Mouse (Mus musculus) ES-E14 (cell line): ENCODE measurements at regions not wholly inside any gene's neighbourhood (a gene's known extent, or its start where the extent isn't known, plus 50 kb on each side); places are given as distances from the start of the nearest gene placed in this dataset.

Experiments
- DNase-seq: peaks from one replicate; pipeline ENCODE4 v3.0.0-alpha.2; 2013; ENCODE audit warnings: low read depth, low spot score
- H3K27ac ChIP-seq: 2 replicates; pipeline ENCODE4 v1.5.1; 2012; ENCODE audit warnings: low read depth, mild to moderate bottlenecking, low read length, moderate library complexity, mixed read lengths; ENCODE audit not compliant: poor library complexity, insufficient read depth, severe bottlenecking
- H3K36me3 ChIP-seq: 2 replicates; pipeline ENCODE4 v1.6.1; 2012; ENCODE audit warnings: mild to moderate bottlenecking, low read length, moderate library complexity, mixed read lengths; ENCODE audit not compliant: control insufficient read depth, poor library complexity, insufficient read depth, severe bottlenecking
- H3K4me1 ChIP-seq, 2 experiments: fragments of 150-350 bp in 1 of 2; sonication (generic) in 1 of 2; 2 replicates each; pipeline ENCODE4 v1.6.1; 2012; ENCODE audit warnings: low read length in 2 of 2, mild to moderate bottlenecking in 1 of 2, mixed read lengths in 1 of 2; ENCODE audit not compliant: control insufficient read depth in 2 of 2, insufficient read depth in 2 of 2, poor library complexity in 1 of 2
- H3K4me3 ChIP-seq, 2 experiments: fragments of 150-350 bp in 1 of 2; sonication (generic) in 1 of 2; 2 replicates each; pipeline ENCODE4 v1.5.1; 2012; ENCODE audit warnings: low read length in 2 of 2, low read depth in 1 of 2, mild to moderate bottlenecking in 1 of 2, mixed read lengths in 1 of 2; ENCODE audit not compliant: insufficient read depth in 1 of 2, poor library complexity in 1 of 2, severe bottlenecking in 1 of 2
- H3K9ac ChIP-seq: 2 replicates; pipeline ENCODE4 v1.6.1; 2012; ENCODE audit warnings: low read depth, mild to moderate bottlenecking, low read length, mixed read lengths; ENCODE audit not compliant: poor library complexity, insufficient read depth, severe bottlenecking
- H3K9me3 ChIP-seq: fragments of 150-350 bp; sonication (generic); 2 replicates; pipeline ENCODE4 v1.6.1; 2012; ENCODE audit warnings: low read depth, mild to moderate bottlenecking, low read length; ENCODE audit not compliant: control insufficient read depth, insufficient read depth
- CHD2 ChIP-seq: IDR thresholded peaks from 2 replicates; pipeline ENCODE4 v1.6.1; 2014; ENCODE audit warnings: mild to moderate bottlenecking, low read depth, low read length, inconsistent platforms
- HCFC1 ChIP-seq: IDR thresholded peaks from 2 replicates; pipeline ENCODE4 v1.6.1; 2012; ENCODE audit warnings: low read length, inconsistent platforms, borderline replicate concordance; ENCODE audit not compliant: insufficient read depth
- MAFK ChIP-seq: IDR thresholded peaks from 2 replicates; pipeline ENCODE4 v1.6.1; 2014; ENCODE audit warnings: mild to moderate bottlenecking, low read depth, low read length, inconsistent platforms; ENCODE audit not compliant: insufficient read depth
- ZC3H11A ChIP-seq: IDR thresholded peaks from 2 replicates; pipeline ENCODE4 v1.6.1; 2012; ENCODE audit warnings: low read depth, mild to moderate bottlenecking, inconsistent platforms, low read length, borderline replicate concordance
- ZNF384 ChIP-seq: IDR thresholded peaks from 2 replicates; pipeline ENCODE4 v1.6.1; 2012; ENCODE audit warnings: low read depth, low read length, inconsistent platforms
- in situ Hi-C, 2 experiments: fragments of 600-800 bp; cut with MboI; formaldehyde crosslinking; loops; one replicate each; pipeline ENCODE4 v1.15.1; 2025; ENCODE audit warnings: low sequenced_read_pairs in 2 of 2, inconsistent platforms in 1 of 2; ENCODE audit not compliant: unreplicated experiment in 2 of 2

- no peaks in the 10 kb centered on the region for H3K4me1 ChIP-seq
- in situ Hi-C loops: no loop called here
- TF ChIP-seq CHD2 (no peak), ZC3H11A (no peak), ZNF384 (no peak), HCFC1 (no peak), MAFK (no peak)
- H3K9me3 ChIP-seq: no peaks in the 10 kb centered on the region
- no peak for DNase-seq
- no peak overlapping the region for H3K4me3 ChIP-seq
- no peak overlapping the region for H3K9ac ChIP-seq
- no peak overlapping the region for H3K27ac ChIP-seq
- H3K36me3 ChIP-seq: no peaks in the 10 kb centered on the region
Observed at GRCm38 (mm10) chr2:178670952-178671351, 240.6 kb downstream of the Cdh26 start.

GRCm38 (mm10) chr2:178673621-178674020, 243.3 kb downstream of the Cdh26 start:
- TF ChIP-seq MAFK: no peak
- TF ChIP-seq ZC3H11A: no peak
- H3K36me3 ChIP-seq: no peaks in the 10 kb centered on the region
- no peak overlapping the region for H3K27ac ChIP-seq
- H3K4me1 ChIP-seq: no peaks in the 10 kb centered on the region
- no peaks in the 10 kb centered on the region for H3K9me3 ChIP-seq
- in situ Hi-C loops: no loop called here
- no peak overlapping the region for H3K9ac ChIP-seq
- no peak for DNase-seq
- H3K4me3 ChIP-seq: no peak overlapping the region

GRCm38 (mm10) chr2:178674621-178675020, 244.3 kb downstream of the Cdh26 start:
- no peak for DNase-seq
- no peaks in the 10 kb centered on the region for H3K9me3 ChIP-seq
- no peak overlapping the region for H3K9ac ChIP-seq
- TF ChIP-seq ZC3H11A: no peak
- no peak for TF ChIP-seq CHD2
- no peak for TF ChIP-seq HCFC1
- no peak for TF ChIP-seq MAFK
- TF ChIP-seq ZNF384: no peak
- no peak overlapping the region for H3K27ac ChIP-seq
- in situ Hi-C loops: no loop called here
- no peaks in the 10 kb centered on the region for H3K4me1 ChIP-seq
- H3K4me3 ChIP-seq: no peak overlapping the region
- H3K36me3 ChIP-seq: no peaks in the 10 kb centered on the region

GRCm38 (mm10) chr2:178676970-178677369, 246.6 kb downstream of the Cdh26 start:
- no peaks in the 10 kb centered on the region for H3K4me1 ChIP-seq
- TF ChIP-seq CHD2 (no peak), MAFK (no peak), ZC3H11A (no peak), ZNF384 (no peak), HCFC1 (no peak)
- no peaks in the 10 kb centered on the region for H3K9me3 ChIP-seq
- H3K9ac ChIP-seq: no peak overlapping the region
- no peak for DNase-seq
- no peaks in the 10 kb centered on the region for H3K36me3 ChIP-seq
- in situ Hi-C loops: no loop called here
- no peak overlapping the region for H3K4me3 ChIP-seq
- no peak overlapping the region for H3K27ac ChIP-seq

GRCm38 (mm10) chr2:178680368-178680767, 250.0 kb downstream of the Cdh26 start:
- Histone ChIP-seq H3K9ac (no peak overlapping the region), H3K4me1 (no peaks in the 10 kb centered on the region), H3K36me3 (no peaks in the 10 kb centered on the region), H3K27ac (no peak overlapping the region), H3K4me3 (no peak overlapping the region), H3K9me3 (no peaks in the 10 kb centered on the region)
- in situ Hi-C loops: no loop called here
- DNase-seq: no peak
- no peak for TF ChIP-seq CHD2
- no peak for TF ChIP-seq ZC3H11A
- no peak for TF ChIP-seq ZNF384
- TF ChIP-seq MAFK: no peak
- no peak for TF ChIP-seq HCFC1
